In the genomic region with DNA sequence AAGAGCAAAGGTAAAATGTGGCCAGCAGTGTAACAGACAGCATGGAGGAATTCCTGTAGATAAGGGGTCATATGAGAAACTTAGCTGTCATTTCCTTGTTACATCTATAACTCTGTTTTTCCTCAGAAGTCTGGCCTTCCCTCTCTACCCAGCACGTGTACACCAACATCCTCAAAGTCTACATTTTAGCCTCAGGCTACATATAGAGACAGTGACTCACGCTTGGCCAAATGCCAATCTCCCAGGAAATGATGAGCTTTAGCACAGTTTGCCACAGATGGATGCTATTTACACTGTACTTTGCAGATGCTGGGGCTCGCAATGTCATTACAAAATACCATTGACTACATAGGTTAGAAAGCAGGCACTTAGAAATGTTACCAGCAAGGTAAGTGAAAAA, we compare ENCODE assay signal across 11 mouse cellular contexts.
A peak's percentile ranks its signal among the peaks of the same experiment; 100 is the strongest.
DNase-seq lines count a peak whose midpoint lies in the region; ATAC-seq and TF ChIP-seq lines count a peak whose summit lies in the region.
"Had no signal": no experiment of that assay in that cellular context is flagged by ENCODE, and none has a peak within 500 bp of the region (broad histone marks: within the 10 kb centered on the region; RNA-seq: fewer than 3 reads in every experiment).

No protein-coding gene starts in this region.

- ATAC-seq in neural tube, embryonic 15.5 days (ENCODE audit: low FRiP score): peak; percentile 59
- no peak for ATAC-seq in megakaryocyte progenitor cell, adult 5-6 weeks (replicated peaks; ENCODE audit: poor library complexity)
- ATAC-seq in kidney, embryonic 15.5 days (replicated peaks; ENCODE audit: low FRiP score): no peak
- ATAC-seq: lung, postnatal 0 days had no signal

- intact Hi-C loops in left cerebral cortex, adult 2 months (cut with DNase I): no loop called here

- no peaks in the 10 kb centered on the region for H3K27me3 ChIP-seq in neural tube, embryonic 15.5 days (replicated peaks)
- H3K27me3 ChIP-seq in kidney, embryonic 15.5 days: no peaks in the 10 kb centered on the region

- no peak overlapping the region for H3K9ac ChIP-seq in neural tube, embryonic 15.5 days (replicated peaks)
- no peak overlapping the region for H3K9ac ChIP-seq in kidney, embryonic 15.5 days

- no peak overlapping the region for H3K4me3 ChIP-seq in neural tube, embryonic 15.5 days (replicated peaks)
- no peak overlapping the region for H3K4me3 ChIP-seq in left cerebral cortex, adult 2 months
- H3K4me3 ChIP-seq in kidney, embryonic 15.5 days (replicated peaks): no peak overlapping the region
- H3K4me3 ChIP-seq: erythroblast, embryonic 14.5 days had no signal

- 0 out of 2 replicates have a peak, but pooled peaks cover 3% of the 10 kb centered on the region for H3K4me1 ChIP-seq in neural tube, embryonic 15.5 days
- no peaks in the 10 kb centered on the region for H3K4me1 ChIP-seq in kidney, embryonic 15.5 days

- TF ChIP-seq CTCF in left cerebral cortex, adult 2 months (IDR thresholded peaks at IDR 0.05): no peak

- H3K4me2 ChIP-seq in neural tube, embryonic 15.5 days: no peak overlapping the region
- no peak overlapping the region for H3K4me2 ChIP-seq in kidney, embryonic 15.5 days

- no peak overlapping the region for H3K27ac ChIP-seq in neural tube, embryonic 15.5 days (replicated peaks)
- H3K27ac ChIP-seq in left cerebral cortex, adult 2 months: no peak overlapping the region
- H3K27ac ChIP-seq in kidney, embryonic 15.5 days: no peak overlapping the region
- H3K27ac ChIP-seq: kidney, postnatal 0 days had no signal

- DNase-seq in adrenal gland, postnatal 10 days: peak; percentile 2
- DNase-seq in adrenal gland, postnatal 36 days: no peak
- DNase-seq in neural tube, embryonic 10.5 days (ENCODE audit: extremely low spot score, low spot score): no peak
- peak; percentile 59 to 63 for DNase-seq in left cerebral cortex, adult 2 months (ENCODE audit: extremely low spot score in 1 of 2, low spot score in 2 of 2)
- peak; percentile 72 for DNase-seq in telencephalon, adult 2 months (ENCODE audit: low read depth, low spot score)

- no peaks in the 10 kb centered on the region for H3K36me3 ChIP-seq in neural tube, embryonic 15.5 days
- no peaks in the 10 kb centered on the region for H3K36me3 ChIP-seq in kidney, embryonic 15.5 days

- H3K9me3 ChIP-seq in neural tube, embryonic 15.5 days (replicated peaks): no peaks in the 10 kb centered on the region
- no peaks in the 10 kb centered on the region for H3K9me3 ChIP-seq in kidney, embryonic 15.5 days (replicated peaks)

- WGBS in neural tube, embryonic 15.5 days: 49% methylated on average over 3 of the region's 3 CpGs
- WGBS in kidney, embryonic 15.5 days: 65% methylated on average over 3 of the region's 3 CpGs

Comparison
In these comparisons a context has a peak if more than half of its experiments do, and no peak if none do; other contexts are left out.
1. DNase-seq: peak in adrenal gland, postnatal 10 days (single experiment), left cerebral cortex, adult 2 months (2 of 2) and telencephalon, adult 2 months (single experiment); none in adrenal gland, postnatal 36 days (0 of 2) and neural tube, embryonic 10.5 days (single experiment).